Mouse (Mus musculus) ovary, adult 2 months (tissue): ENCODE measurements around the gene Hist1h4k. TPM values are rescaled to one million over a fixed set of nuclear protein-coding genes. Genes with fewer than 3 reads are reported as not detected.

Experiments
- polyA plus RNA-seq: library from polyadenylated mRNA; depleted of rRNA; stranded (reverse); fragments of >200 nt; gene quantifications from 2 replicates; pipeline ENCODE4 v1.2.3, GENCODE M21; 2012; rRNA removed

Hist1h4k gene
- 40.6 and 44.5 TPM in 2 replicates for polyA plus RNA-seq

DNA sequence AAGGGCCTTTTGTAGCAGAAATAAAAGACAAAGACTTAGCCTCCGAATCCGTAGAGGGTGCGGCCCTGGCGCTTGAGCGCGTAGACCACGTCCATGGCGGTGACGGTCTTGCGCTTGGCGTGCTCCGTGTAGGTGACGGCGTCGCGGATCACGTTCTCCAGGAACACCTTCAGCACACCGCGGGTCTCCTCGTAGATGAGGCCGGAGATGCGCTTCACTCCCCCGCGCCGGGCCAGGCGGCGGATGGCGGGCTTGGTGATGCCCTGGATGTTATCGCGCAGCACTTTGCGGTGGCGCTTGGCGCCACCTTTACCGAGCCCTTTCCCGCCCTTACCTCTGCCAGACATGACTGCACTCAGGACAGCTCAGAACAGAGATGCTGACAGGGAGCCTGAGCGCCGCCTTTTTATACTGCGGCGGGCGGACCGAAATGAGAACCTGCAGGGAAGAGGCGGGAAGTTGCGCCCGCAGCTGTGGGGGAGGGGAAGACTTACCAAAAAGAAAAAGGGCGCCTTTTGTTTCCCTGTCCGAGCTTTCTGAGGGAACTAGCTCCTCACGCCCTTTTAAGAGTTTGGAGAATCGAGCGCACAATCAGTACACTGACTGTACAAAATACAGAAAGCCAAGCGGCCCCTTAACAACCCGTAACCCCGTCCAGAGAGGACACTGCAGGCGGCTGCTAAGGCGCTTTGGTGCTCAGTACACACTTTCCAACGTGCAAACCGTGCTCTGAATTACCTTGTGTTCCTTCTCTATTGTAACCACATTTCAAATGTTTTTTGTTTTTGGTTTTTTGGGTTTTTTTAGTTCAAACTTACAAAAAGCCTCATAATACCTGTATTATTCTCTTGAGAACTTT, at the start of gene Hist1h4k:
Gene Hist1h4k (minus strand): TSS at position 347 of the 859 bp plus-strand sequence.

DNA sequence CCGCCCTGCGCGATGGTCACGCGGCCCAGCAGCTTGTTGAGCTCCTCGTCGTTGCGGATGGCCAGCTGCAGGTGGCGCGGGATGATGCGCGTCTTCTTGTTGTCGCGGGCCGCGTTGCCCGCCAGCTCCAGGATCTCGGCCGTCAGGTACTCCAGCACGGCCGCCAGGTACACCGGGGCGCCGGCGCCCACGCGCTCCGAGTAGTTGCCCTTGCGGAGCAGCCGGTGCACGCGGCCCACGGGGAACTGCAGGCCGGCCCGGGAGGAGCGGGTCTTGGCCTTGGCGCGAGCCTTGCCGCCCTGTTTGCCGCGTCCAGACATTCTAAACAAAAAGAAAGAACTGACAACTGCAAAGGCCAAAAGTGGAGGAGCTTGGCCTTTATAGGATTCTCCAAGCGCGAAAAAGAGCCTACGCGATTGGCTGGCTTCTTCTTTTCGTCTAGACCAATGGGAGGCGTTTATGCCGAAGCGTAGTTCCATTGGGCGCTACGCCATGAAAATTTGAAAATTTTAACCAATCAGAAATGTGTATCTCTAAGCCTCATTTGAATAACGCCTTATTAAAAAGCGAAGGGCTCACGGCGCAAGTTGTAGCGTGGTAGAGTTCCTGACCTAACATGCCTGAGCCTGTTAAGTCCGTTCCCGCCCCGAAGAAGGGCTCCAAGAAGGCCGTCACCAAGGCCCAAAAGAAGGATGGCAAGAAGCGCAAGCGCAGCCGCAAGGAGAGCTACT, 36.8 kb upstream of the Hist1h4k start, which contains the start of the genes Hist1h2an and Hist1h2bp:
Gene Hist1h2an (minus strand): TSS at position 320 of the 731 bp plus-strand sequence.
Gene Hist1h2bp (plus strand): TSS at position 563 of the 731 bp plus-strand sequence.

DNA sequence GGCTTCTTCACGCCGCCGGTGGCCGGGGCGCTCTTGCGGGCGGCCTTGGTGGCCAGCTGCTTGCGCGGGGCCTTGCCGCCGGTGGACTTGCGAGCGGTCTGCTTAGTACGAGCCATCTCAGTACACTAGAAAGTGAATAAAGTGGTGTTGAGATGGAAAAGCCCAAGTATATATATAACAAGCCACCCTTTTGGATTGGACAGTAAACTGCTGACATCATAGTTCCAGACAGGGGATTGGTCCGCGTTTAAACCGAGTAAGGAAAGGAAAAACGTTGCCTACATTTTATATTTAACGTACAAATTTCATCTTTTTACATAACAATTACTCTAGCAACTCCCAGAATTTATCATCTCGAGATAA, 32.9 kb upstream of the Hist1h4k start, which contains the start of gene Hist1h3i:
Gene Hist1h3i (minus strand): TSS at position 116 of the 363 bp plus-strand sequence.

DNA sequence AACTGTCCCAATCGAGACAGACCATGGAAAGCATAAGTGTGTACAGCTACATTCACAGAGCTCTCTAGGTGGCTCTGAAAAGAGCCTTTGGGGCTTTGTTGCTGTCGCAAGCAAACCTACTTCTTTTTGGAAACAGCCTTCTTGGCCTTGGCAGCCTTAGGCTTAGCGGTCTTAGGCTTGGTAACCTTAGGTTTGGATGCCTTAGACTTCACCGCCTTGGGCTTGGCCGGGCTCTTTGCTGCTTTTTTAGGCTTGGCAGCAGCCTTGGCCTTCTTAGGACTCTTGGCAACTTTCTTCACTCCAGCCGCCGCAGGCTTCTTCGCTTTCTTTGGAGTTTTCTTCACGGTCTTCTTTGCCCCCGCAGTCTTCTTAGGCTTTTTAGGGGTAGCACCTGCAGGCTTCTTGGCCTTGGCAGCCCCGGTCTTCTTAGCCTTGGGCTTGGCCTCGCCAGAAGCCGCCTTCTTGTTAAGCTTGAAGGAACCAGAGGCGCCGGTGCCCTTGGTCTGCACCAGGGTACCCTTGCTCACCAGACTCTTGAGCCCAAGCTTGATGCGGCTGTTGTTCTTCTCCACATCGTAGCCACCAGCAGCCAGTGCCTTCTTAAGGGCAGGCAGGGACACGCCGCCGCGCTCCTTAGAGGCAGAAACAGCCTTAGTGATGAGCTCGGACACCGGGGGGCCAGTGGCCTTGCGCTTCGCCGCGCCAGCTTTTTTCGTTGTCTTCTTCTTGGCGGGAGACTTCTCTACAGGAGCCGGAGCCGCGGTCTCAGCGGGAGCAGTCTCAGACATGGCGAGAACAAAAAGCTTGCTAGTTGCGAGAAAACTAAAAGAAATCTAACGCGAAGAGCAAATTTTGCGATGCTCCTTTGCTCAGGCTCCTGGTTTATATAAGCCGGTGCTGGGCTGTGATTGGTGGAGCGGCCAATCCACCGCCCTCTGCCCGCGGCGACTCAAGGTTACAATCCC, 29.7 kb upstream of the Hist1h4k start, which contains the start of gene Hist1h1b:
Gene Hist1h1b (minus strand): TSS at position 859 of the 965 bp plus-strand sequence.

DNA sequence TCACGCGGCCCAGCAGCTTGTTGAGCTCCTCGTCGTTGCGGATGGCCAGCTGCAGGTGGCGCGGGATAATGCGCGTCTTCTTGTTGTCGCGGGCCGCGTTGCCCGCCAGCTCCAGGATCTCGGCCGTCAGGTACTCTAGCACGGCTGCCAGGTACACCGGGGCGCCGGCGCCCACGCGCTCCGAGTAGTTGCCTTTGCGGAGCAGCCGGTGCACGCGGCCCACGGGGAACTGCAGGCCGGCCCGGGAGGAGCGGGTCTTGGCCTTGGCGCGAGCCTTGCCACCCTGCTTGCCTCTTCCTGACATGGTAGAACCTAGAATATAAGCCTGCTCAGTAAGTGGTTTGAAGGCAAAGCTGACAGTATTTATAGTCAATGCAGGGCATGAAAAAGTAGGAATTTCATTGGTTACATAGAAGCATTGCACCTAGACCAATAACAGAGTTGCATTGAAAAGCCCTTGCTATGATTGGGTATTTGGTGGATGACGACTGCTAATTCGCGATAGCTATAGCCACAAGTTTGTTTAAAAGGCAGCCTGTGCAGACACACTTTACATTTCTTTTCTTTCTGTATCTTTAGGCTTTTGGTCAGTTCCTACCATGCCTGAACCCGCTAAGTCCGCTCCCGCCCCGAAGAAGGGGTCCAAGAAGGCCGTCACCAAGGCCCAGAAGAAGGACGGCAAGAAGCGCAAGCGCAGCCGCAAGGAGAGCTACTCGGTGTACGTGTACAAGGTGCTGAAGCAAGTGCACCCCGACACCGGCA, 3.4 kb upstream of the Hist1h4k start, which contains the start of the genes Hist1h2ak and Hist1h2bn:
Gene Hist1h2ak (minus strand): TSS at position 304 of the 762 bp plus-strand sequence.
Gene Hist1h2bn (plus strand): TSS at position 600 of the 762 bp plus-strand sequence.

DNA sequence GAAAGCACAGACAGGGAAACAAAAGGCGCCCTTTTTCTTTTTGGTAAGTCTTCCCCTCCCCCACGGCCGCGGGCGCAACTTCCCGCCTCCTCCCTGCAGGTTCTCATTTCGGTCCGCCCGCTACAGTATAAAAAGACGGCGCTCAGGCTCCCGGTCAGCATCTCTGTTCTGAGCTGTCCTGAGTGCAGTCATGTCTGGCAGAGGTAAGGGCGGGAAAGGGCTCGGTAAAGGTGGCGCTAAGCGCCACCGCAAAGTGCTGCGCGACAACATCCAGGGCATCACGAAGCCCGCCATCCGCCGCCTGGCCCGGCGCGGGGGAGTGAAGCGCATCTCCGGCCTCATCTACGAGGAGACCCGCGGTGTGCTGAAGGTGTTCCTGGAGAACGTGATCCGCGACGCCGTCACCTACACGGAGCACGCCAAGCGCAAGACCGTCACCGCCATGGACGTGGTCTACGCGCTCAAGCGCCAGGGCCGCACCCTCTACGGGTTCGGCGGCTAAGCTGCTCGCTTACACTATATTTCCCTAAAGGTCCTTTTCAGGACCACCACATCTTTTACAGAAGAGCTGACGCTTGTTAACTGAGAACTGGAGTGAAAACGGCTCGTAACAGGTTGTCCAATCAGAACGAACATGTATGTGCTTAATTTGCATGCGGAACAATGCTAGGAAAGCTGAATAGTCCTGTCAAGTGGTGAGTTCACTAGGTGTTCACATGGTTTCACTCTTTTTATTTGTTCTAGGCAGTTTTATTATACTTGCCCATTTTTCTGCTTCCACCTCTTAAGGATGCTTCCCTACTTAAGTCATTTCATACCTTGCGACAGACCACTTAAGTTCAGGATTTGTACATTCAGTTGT, 15.2 kb downstream of the Hist1h4k start, which contains the start of gene Hist1h4j:
Gene Hist1h4j (plus strand): TSS at position 159 of the 862 bp plus-strand sequence.

DNA sequence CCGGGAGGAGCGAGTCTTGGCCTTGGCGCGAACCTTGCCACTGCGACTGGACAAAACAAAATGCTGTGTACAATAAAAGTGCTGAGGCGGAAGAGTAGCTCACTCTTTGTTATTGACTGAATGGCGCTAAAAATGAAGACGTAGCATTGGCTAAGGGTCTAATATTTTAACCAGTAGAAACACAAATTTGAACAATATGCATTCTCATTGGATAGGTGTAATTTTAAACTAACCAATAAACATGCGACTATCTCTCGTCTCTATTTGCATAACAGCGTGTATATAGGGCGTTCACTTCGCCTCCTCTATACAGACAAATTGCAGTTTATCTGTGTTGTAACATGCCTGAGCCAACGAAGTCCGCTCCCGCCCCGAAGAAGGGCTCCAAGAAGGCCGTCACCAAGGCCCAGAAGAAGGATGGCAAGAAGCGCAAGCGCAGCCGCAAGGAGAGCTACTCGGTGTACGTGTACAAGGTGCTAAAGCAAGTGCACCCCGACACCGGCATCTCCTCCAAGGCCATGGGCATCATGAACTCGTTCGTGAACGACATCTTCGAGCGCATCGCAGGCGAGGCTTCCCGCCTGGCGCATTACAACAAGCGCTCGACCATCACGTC, 28.4 kb downstream of the Hist1h4k start, which contains the start of gene Hist1h2bm:
Gene Hist1h2bm (plus strand): TSS at position 288 of the 616 bp plus-strand sequence.

DNA sequence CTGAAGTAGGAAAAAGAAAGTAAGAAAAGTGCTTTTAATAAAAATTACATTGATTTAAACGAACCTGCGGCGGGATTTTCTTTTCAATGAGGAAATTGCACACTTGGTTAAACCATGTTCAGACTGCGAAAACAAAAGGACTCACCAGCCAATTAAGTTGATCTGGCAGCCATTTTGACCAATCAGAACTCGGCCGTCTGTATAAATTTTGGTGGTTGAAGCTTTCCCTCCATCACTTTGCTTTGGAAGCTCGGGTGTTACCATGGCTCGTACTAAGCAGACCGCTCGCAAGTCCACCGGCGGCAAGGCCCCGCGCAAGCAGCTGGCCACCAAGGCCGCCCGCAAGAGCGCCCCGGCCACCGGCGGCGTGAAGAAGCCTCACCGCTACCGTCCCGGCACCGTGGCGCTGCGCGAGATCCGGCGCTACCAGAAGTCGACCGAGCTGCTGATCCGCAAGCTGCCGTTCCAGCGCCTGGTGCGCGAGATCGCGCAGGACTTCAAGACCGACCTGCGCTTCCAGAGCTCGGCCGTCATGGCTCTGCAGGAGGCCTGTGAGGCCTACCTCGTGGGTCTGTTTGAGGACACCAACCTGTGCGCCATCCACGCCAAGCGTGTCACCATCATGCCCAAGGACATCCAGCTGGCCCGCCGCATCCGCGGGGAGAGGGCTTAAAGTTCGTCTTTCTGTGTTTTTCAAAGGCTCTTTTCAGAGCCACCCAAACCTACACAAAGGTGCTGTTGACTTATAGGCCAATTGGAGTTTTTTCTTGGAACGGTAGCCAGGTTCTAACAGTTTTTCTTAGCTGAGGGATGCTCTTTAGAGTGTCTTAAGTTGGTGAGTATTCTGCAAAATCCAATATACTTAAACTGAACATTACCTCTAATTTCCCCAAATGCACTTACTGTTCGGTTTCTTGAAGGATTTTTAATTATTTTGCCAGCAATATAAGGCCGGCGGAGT, 32.6 kb downstream of the Hist1h4k start, which contains the start of gene Hist1h3h:
Gene Hist1h3h (plus strand): TSS at position 263 of the 961 bp plus-strand sequence.

DNA sequence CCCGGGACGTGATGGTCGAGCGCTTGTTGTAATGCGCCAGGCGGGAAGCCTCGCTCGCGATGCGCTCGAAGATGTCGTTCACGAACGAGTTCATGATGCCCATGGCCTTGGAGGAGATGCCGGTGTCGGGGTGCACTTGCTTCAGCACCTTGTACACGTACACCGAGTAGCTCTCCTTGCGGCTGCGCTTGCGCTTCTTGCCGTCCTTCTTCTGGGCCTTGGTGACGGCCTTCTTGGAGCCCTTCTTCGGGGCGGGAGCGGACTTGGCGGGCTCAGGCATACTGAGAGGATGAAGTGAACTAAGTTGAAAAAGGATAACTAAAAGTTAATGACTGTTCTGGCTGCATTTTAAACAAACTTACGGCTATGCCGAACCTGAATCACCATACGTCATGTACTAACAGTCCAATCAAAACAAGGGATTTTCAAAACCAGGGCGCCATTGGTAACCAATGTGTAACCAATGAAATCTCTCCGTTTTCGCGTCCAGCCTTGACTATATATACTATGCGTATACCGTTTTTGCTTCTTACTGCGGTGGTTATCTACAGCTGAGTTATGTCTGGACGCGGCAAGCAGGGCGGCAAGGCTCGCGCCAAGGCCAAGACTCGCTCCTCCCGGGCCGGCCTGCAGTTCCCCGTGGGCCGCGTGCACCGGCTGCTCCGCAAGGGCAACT, 34.3 kb downstream of the Hist1h4k start, which contains the start of the genes Hist1h2bl and Hist1h2ai:
Gene Hist1h2bl (minus strand): TSS at position 280 of the 676 bp plus-strand sequence.
Gene Hist1h2ai (plus strand): TSS at position 559 of the 676 bp plus-strand sequence.

Other genes with a start within 250 kb of the Hist1h4k start
- 9.0 and 18.5 TPM in 2 replicates for gene Gm11273, start 249.1 kb downstream of the Hist1h4k start, polyA plus RNA-seq
- gene Zkscan8, start 219.4 kb downstream of the Hist1h4k start, polyA plus RNA-seq = 3.6 and 3.9 TPM in 2 replicates
- gene Olfr1366, start 207.7 kb downstream of the Hist1h4k start, polyA plus RNA-seq = not detected in 2 replicates
- not detected in 2 replicates for gene Olfr1535, start 190.6 kb downstream of the Hist1h4k start, polyA plus RNA-seq
- not detected in 2 replicates for gene Olfr1364, start 168.7 kb downstream of the Hist1h4k start, polyA plus RNA-seq
- gene Olfr1362, start 136.5 kb downstream of the Hist1h4k start, polyA plus RNA-seq = not detected in 2 replicates
- not detected in 2 replicates for gene Olfr11, start 108.0 kb downstream of the Hist1h4k start, polyA plus RNA-seq
- gene Olfr1361, start 87.1 kb downstream of the Hist1h4k start, polyA plus RNA-seq = not detected in 2 replicates
- not detected in 2 replicates for gene Olfr1360, start 73.1 kb downstream of the Hist1h4k start, polyA plus RNA-seq
- not detected in 2 replicates for gene Olfr1359, start 52.4 kb downstream of the Hist1h4k start, polyA plus RNA-seq
- gene Hist1h2bl, start 34.4 kb downstream of the Hist1h4k start, polyA plus RNA-seq = 7.5 and 13.6 TPM in 2 replicates
- 82.9 and 155 TPM in 2 replicates for gene Hist1h2ai, start 34.1 kb downstream of the Hist1h4k start, polyA plus RNA-seq
- gene Hist1h3h, start 32.8 kb downstream of the Hist1h4k start, polyA plus RNA-seq = 77.1 and 77.2 TPM in 2 replicates
- gene Hist1h2bm, start 28.5 kb downstream of the Hist1h4k start, polyA plus RNA-seq = 8.9 and 11.6 TPM in 2 replicates
- gene Hist1h4j, start 15.4 kb downstream of the Hist1h4k start, polyA plus RNA-seq = 7.1 and 10.2 TPM in 2 replicates
- gene Hist1h2ak, start 3.3 kb upstream of the Hist1h4k start, polyA plus RNA-seq = 46.6 and 59.1 TPM in 2 replicates
- gene Hist1h2bn, start 3.6 kb upstream of the Hist1h4k start, polyA plus RNA-seq = 20.8 and 32.3 TPM in 2 replicates
- 2.2 and 3.3 TPM in 2 replicates for gene Hist1h1b, start 30.1 kb upstream of the Hist1h4k start, polyA plus RNA-seq
- gene Hist1h3i, start 32.9 kb upstream of the Hist1h4k start, polyA plus RNA-seq = 60.0 and 85.2 TPM in 2 replicates
- 25.0 and 44.3 TPM in 2 replicates for gene Hist1h2an, start 36.7 kb upstream of the Hist1h4k start, polyA plus RNA-seq
- 7.3 and 7.7 TPM in 2 replicates for gene Hist1h2bp, start 37.0 kb upstream of the Hist1h4k start, polyA plus RNA-seq
- 28.9 and 46.9 TPM in 2 replicates for gene Hist1h2bq, start 59.7 kb upstream of the Hist1h4k start, polyA plus RNA-seq
- gene Hist1h2ao, start 60.0 kb upstream of the Hist1h4k start, polyA plus RNA-seq = not detected in 2 replicates
- gene Hist1h4m, start 61.2 kb upstream of the Hist1h4k start, polyA plus RNA-seq = not detected in 2 replicates
- 30.0 and 31.2 TPM in 2 replicates for gene Hist1h4n, start 81.7 kb upstream of the Hist1h4k start, polyA plus RNA-seq
- gene Hist1h2ap, start 83.0 kb upstream of the Hist1h4k start, polyA plus RNA-seq = 1,050 and 1,797 TPM in 2 replicates
- gene Hist1h2br, start 83.2 kb upstream of the Hist1h4k start, polyA plus RNA-seq = 23.0 and 38.8 TPM in 2 replicates
- gene Zfp184, start 194.6 kb upstream of the Hist1h4k start, polyA plus RNA-seq = 3.0 and 4.7 TPM in 2 replicates
- gene Pom121l2, start 230.7 kb upstream of the Hist1h4k start, polyA plus RNA-seq = not detected in 2 replicates